Mouse (Mus musculus): Measurements from ENCODE around the gene Rgs18. TPM values are rescaled to one million over a fixed set of nuclear protein-coding genes. Genes with fewer than 3 reads are reported as not detected.

The Rgs18 gene
- 7.9 and 9.5 TPM in 2 replicates for polyA plus RNA-seq (2012; rRNA removed)

GRCm38 (mm10) chr1:144775331-144775730, at the start of gene Rgs18:
TSS of gene Rgs18 (minus strand) at chr1:144775435.

Other genes starting within 250 kb of the Rgs18 start
- gene Rgs21, start 207.8 kb downstream of the Rgs18 start, polyA plus RNA-seq (2012; rRNA removed): not detected in 2 replicates

Data from liver, embryonic 14 days (tissue).